Mouse (Mus musculus): Measurements from ENCODE around the gene Pak6. TPM values are rescaled to one million over a fixed set of nuclear protein-coding genes. Genes with fewer than 3 reads are reported as not detected.

Pak6 gene
- polyA plus RNA-seq, 1 experiment = 10.9 TPM

- no peak for TF ChIP-seq POLR2A (IDR thresholded peaks at IDR 0.05; ENCODE audit: low read depth, low read length)
- Histone ChIP-seq H3K36me3 (ENCODE audit: control insufficient read depth, insufficient read depth, low read length) (no peaks in the 10 kb centered on the region), H3K4me3 (ENCODE audit: insufficient read depth, low read depth, low read length) (peak within 1 kb of the TSS; percentile 32; the same call in 1 of the 2 replicates), H3K4me1 (ENCODE audit: control insufficient read depth, insufficient read depth, low read length) (no peaks in the 10 kb centered on the region), H3K27me3 (replicated peaks; ENCODE audit: control insufficient read depth, insufficient read depth, low read length) (no peaks in the 10 kb centered on the region), H3K27ac (ENCODE audit: insufficient read depth, low read depth, low read length) (no peak within 1 kb of the TSS)
- 29% methylated on average over 7 of the region's 7 CpGs for WGBS
- peak; percentile 27 for DNase-seq
Measured at GRCm38 (mm10) chr2:118728337-118728736, 65.2 kb downstream of the Pak6 start, which contains the start of gene Plcb2. Plcb2 (minus strand) TSS chr2:118728438.

- Histone ChIP-seq H3K27ac (ENCODE audit: insufficient read depth, low read depth, low read length) (no peak overlapping the region), H3K27me3 (replicated peaks; ENCODE audit: control insufficient read depth, insufficient read depth, low read length) (no peaks in the 10 kb centered on the region), H3K36me3 (ENCODE audit: control insufficient read depth, insufficient read depth, low read length) (no peaks in the 10 kb centered on the region), H3K4me3 (ENCODE audit: insufficient read depth, low read depth, low read length) (no peak overlapping the region), H3K4me1 (ENCODE audit: control insufficient read depth, insufficient read depth, low read length) (no peaks in the 10 kb centered on the region)
- TF ChIP-seq POLR2A (IDR thresholded peaks at IDR 0.05; ENCODE audit: low read depth, low read length) = no peak
- TF ChIP-seq CTCF (conservative IDR thresholded peaks at IDR 0.05; ENCODE audit: insufficient read depth, insufficient read length, low read depth, low read length) = no peak
- 59% methylated on average over 4 of the region's 4 CpGs for WGBS
- no peak for DNase-seq
Measured at GRCm38 (mm10) chr2:118729194-118729593, 66.1 kb downstream of the Pak6 start.

- no peak for DNase-seq
- H3K36me3 ChIP-seq (ENCODE audit: control insufficient read depth, insufficient read depth, low read length) = no peaks in the 10 kb centered on the region
- whole genome bisulfite sequencing = 36% methylated on average over 8 of the region's 8 CpGs
- no peak overlapping the region for H3K27ac ChIP-seq (ENCODE audit: insufficient read depth, low read depth, low read length)
- H3K4me3 ChIP-seq (ENCODE audit: insufficient read depth, low read depth, low read length) = no peak overlapping the region
- TF ChIP-seq POLR2A (IDR thresholded peaks at IDR 0.05; ENCODE audit: low read depth, low read length) (no peak), CTCF (conservative IDR thresholded peaks at IDR 0.05; ENCODE audit: insufficient read depth, insufficient read length, low read depth, low read length) (no peak)
- no peaks in the 10 kb centered on the region for H3K27me3 ChIP-seq (replicated peaks; ENCODE audit: control insufficient read depth, insufficient read depth, low read length)
- H3K4me1 ChIP-seq (ENCODE audit: control insufficient read depth, insufficient read depth, low read length) = no peaks in the 10 kb centered on the region
Measured at GRCm38 (mm10) chr2:118729816-118730621, 66.9 kb downstream of the Pak6 start.

GRCm38 (mm10) chr2:118730622-118730915 lies 67.5 kb downstream of the Pak6 start:
- 9% methylated on average over 3 of the region's 3 CpGs for WGBS
- no peak overlapping the region for H3K27ac ChIP-seq (ENCODE audit: insufficient read depth, low read depth, low read length)
- no peak overlapping the region for H3K4me3 ChIP-seq (ENCODE audit: insufficient read depth, low read depth, low read length)
- H3K4me1 ChIP-seq (ENCODE audit: control insufficient read depth, insufficient read depth, low read length) = no peaks in the 10 kb centered on the region
- H3K36me3 ChIP-seq (ENCODE audit: control insufficient read depth, insufficient read depth, low read length) = no peaks in the 10 kb centered on the region
- peak; percentile 80 for DNase-seq
- TF ChIP-seq POLR2A (IDR thresholded peaks at IDR 0.05; ENCODE audit: low read depth, low read length) (no peak), CTCF (conservative IDR thresholded peaks at IDR 0.05; ENCODE audit: insufficient read depth, insufficient read length, low read depth, low read length) (peak; percentile 76)
- H3K27me3 ChIP-seq (replicated peaks; ENCODE audit: control insufficient read depth, insufficient read depth, low read length) = no peaks in the 10 kb centered on the region

GRCm38 (mm10) chr2:118731981-118732380 lies 68.9 kb downstream of the Pak6 start:
- Histone ChIP-seq H3K4me3 (ENCODE audit: insufficient read depth, low read depth, low read length) (no peak overlapping the region), H3K27ac (ENCODE audit: insufficient read depth, low read depth, low read length) (no peak overlapping the region), H3K36me3 (ENCODE audit: control insufficient read depth, insufficient read depth, low read length) (no peaks in the 10 kb centered on the region), H3K4me1 (ENCODE audit: control insufficient read depth, insufficient read depth, low read length) (no peaks in the 10 kb centered on the region), H3K27me3 (replicated peaks; ENCODE audit: control insufficient read depth, insufficient read depth, low read length) (no peaks in the 10 kb centered on the region)
- 84% methylated on average over 5 of the region's 5 CpGs for WGBS
- DNase-seq = no peak
- TF ChIP-seq POLR2A (IDR thresholded peaks at IDR 0.05; ENCODE audit: low read depth, low read length) = no peak
- no peak for TF ChIP-seq CTCF (conservative IDR thresholded peaks at IDR 0.05; ENCODE audit: insufficient read depth, insufficient read length, low read depth, low read length)

- no peak overlapping the region for H3K4me3 ChIP-seq (ENCODE audit: insufficient read depth, low read depth, low read length)
- no peaks in the 10 kb centered on the region for H3K27me3 ChIP-seq (replicated peaks; ENCODE audit: control insufficient read depth, insufficient read depth, low read length)
- TF ChIP-seq POLR2A (IDR thresholded peaks at IDR 0.05; ENCODE audit: low read depth, low read length) = no peak
- no peak for TF ChIP-seq CTCF (conservative IDR thresholded peaks at IDR 0.05; ENCODE audit: insufficient read depth, insufficient read length, low read depth, low read length)
- 64% methylated on average over 5 of the region's 5 CpGs for WGBS
- DNase-seq = no peak
- H3K4me1 ChIP-seq (ENCODE audit: control insufficient read depth, insufficient read depth, low read length) = no peaks in the 10 kb centered on the region
- H3K27ac ChIP-seq (ENCODE audit: insufficient read depth, low read depth, low read length) = no peak overlapping the region
- H3K36me3 ChIP-seq (ENCODE audit: control insufficient read depth, insufficient read depth, low read length) = no peaks in the 10 kb centered on the region
Measured at GRCm38 (mm10) chr2:118733341-118733740, 70.2 kb downstream of the Pak6 start.

GRCm38 (mm10) chr2:118740341-118740740 lies 77.2 kb downstream of the Pak6 start:
- Histone ChIP-seq H3K27me3 (replicated peaks; ENCODE audit: control insufficient read depth, insufficient read depth, low read length) (no peaks in the 10 kb centered on the region), H3K4me3 (ENCODE audit: insufficient read depth, low read depth, low read length) (no peak overlapping the region), H3K4me1 (ENCODE audit: control insufficient read depth, insufficient read depth, low read length) (no peaks in the 10 kb centered on the region; the same call in 1 of the 2 replicates), H3K27ac (ENCODE audit: insufficient read depth, low read depth, low read length) (no peak overlapping the region), H3K36me3 (ENCODE audit: control insufficient read depth, insufficient read depth, low read length) (no peaks in the 10 kb centered on the region)
- DNase-seq = no peak
- 57% methylated on average over 3 of the region's 3 CpGs for WGBS
- no peak for TF ChIP-seq CTCF (conservative IDR thresholded peaks at IDR 0.05; ENCODE audit: insufficient read depth, insufficient read length, low read depth, low read length)
- no peak for TF ChIP-seq POLR2A (IDR thresholded peaks at IDR 0.05; ENCODE audit: low read depth, low read length)

All from kidney, adult 2 months (tissue).